Mouse (Mus musculus): ENCODE measurements around the gene Atxn7l2. TPM values are rescaled to one million over a fixed set of nuclear protein-coding genes. Genes with fewer than 3 reads are reported as not detected.
A peak's percentile ranks its signal among the peaks of the same experiment; 100 is the strongest.

Gene Atxn7l2
- polyA plus RNA-seq, 1 experiment: 10.1 TPM

GRCm38 (mm10) chr3:108202506-108202905 is 8.2 kb downstream of the Atxn7l2 start:
- Histone ChIP-seq H3K27ac (ENCODE audit: control insufficient read depth, insufficient read depth, low read depth, low read length, poor library complexity) (no peak overlapping the region), H3K4me1 (ENCODE audit: control insufficient read depth, insufficient read depth, low read length) (peaks cover 4% of the 10 kb centered on the region; the same call in 1 of the 2 replicates)
- TF ChIP-seq CTCF (IDR thresholded peaks at IDR 0.05; ENCODE audit: control insufficient read depth, insufficient read depth, low read length) (no peak), POLR2A (IDR thresholded peaks at IDR 0.05; ENCODE audit: borderline replicate concordance, control insufficient read depth, low read depth, low read length) (no peak)

GRCm38 (mm10) chr3:108200329-108201323 is 10.1 kb downstream of the Atxn7l2 start, which contains the start of gene Cyb561d1:
Gene Cyb561d1 (minus strand): TSS chr3:108201212.
- TF ChIP-seq CTCF (IDR thresholded peaks at IDR 0.05; ENCODE audit: control insufficient read depth, insufficient read depth, low read length) (peak; percentile 53; the same call in 1 of the 2 replicates), POLR2A (IDR thresholded peaks at IDR 0.05; ENCODE audit: borderline replicate concordance, control insufficient read depth, low read depth, low read length) (peak; percentile 56; the same call in 1 of the 2 replicates)
- 3% methylated on average over 44 of the region's 44 CpGs for WGBS
- Histone ChIP-seq H3K27ac (ENCODE audit: control insufficient read depth, insufficient read depth, low read depth, low read length, poor library complexity) (peak within 1 kb of the TSS; percentile 98), H3K4me1 (ENCODE audit: control insufficient read depth, insufficient read depth, low read length) (peaks cover 4% of the 10 kb centered on the region; the same call in 1 of the 2 replicates), H3K4me3 (replicated peaks; ENCODE audit: control insufficient read depth, low read depth, low read length) (peak within 1 kb of the TSS; percentile 96)

More at GRCm38 (mm10) chr3:108202506-108202905, 8.2 kb downstream of the Atxn7l2 start:
- H3K4me3 ChIP-seq (replicated peaks; ENCODE audit: control insufficient read depth, low read depth, low read length): no peak overlapping the region

- TF ChIP-seq POLR2A (IDR thresholded peaks at IDR 0.05; ENCODE audit: borderline replicate concordance, control insufficient read depth, low read depth, low read length): no peak
- no peak for TF ChIP-seq CTCF (IDR thresholded peaks at IDR 0.05; ENCODE audit: control insufficient read depth, insufficient read depth, low read length)
- no peak overlapping the region for H3K27ac ChIP-seq (ENCODE audit: control insufficient read depth, insufficient read depth, low read depth, low read length, poor library complexity)
- H3K4me3 ChIP-seq (replicated peaks; ENCODE audit: control insufficient read depth, low read depth, low read length): no peak overlapping the region
- WGBS: 87% methylated on average over 6 of the region's 6 CpGs
- peaks cover 4% of the 10 kb centered on the region; the same call in 1 of the 2 replicates for H3K4me1 ChIP-seq (ENCODE audit: control insufficient read depth, insufficient read depth, low read length)
Measured at GRCm38 (mm10) chr3:108199231-108199630, 11.5 kb downstream of the Atxn7l2 start.

GRCm38 (mm10) chr3:108197066-108197497 is 13.7 kb downstream of the Atxn7l2 start:
- 69% methylated on average over 14 of the region's 14 CpGs for WGBS
- Histone ChIP-seq H3K4me1 (ENCODE audit: control insufficient read depth, insufficient read depth, low read length) (peaks cover 4% of the 10 kb centered on the region; the same call in 1 of the 2 replicates), H3K4me3 (replicated peaks; ENCODE audit: control insufficient read depth, low read depth, low read length) (no peak overlapping the region), H3K27ac (ENCODE audit: control insufficient read depth, insufficient read depth, low read depth, low read length, poor library complexity) (no peak overlapping the region; the same call in 1 of the 2 replicates)
- no peak for TF ChIP-seq POLR2A (IDR thresholded peaks at IDR 0.05; ENCODE audit: borderline replicate concordance, control insufficient read depth, low read depth, low read length)
- TF ChIP-seq CTCF (IDR thresholded peaks at IDR 0.05; ENCODE audit: control insufficient read depth, insufficient read depth, low read length): no peak

- Histone ChIP-seq H3K4me3 (replicated peaks; ENCODE audit: control insufficient read depth, low read depth, low read length) (no peak overlapping the region), H3K27ac (ENCODE audit: control insufficient read depth, insufficient read depth, low read depth, low read length, poor library complexity) (no peak overlapping the region), H3K4me1 (ENCODE audit: control insufficient read depth, insufficient read depth, low read length) (peaks cover 3% of the 10 kb centered on the region; the same call in 1 of the 2 replicates)
- TF ChIP-seq CTCF (IDR thresholded peaks at IDR 0.05; ENCODE audit: control insufficient read depth, insufficient read depth, low read length) (no peak), POLR2A (IDR thresholded peaks at IDR 0.05; ENCODE audit: borderline replicate concordance, control insufficient read depth, low read depth, low read length) (no peak)
- WGBS: 77% methylated on average over 7 of the region's 7 CpGs
Measured at GRCm38 (mm10) chr3:108195941-108196590, 14.7 kb downstream of the Atxn7l2 start.

- Histone ChIP-seq H3K27ac (ENCODE audit: control insufficient read depth, insufficient read depth, low read depth, low read length, poor library complexity) (no peak overlapping the region), H3K4me3 (replicated peaks; ENCODE audit: control insufficient read depth, low read depth, low read length) (no peak overlapping the region), H3K4me1 (ENCODE audit: control insufficient read depth, insufficient read depth, low read length) (peaks cover 3% of the 10 kb centered on the region; the same call in 1 of the 2 replicates)
- TF ChIP-seq CTCF (IDR thresholded peaks at IDR 0.05; ENCODE audit: control insufficient read depth, insufficient read depth, low read length) (no peak), POLR2A (IDR thresholded peaks at IDR 0.05; ENCODE audit: borderline replicate concordance, control insufficient read depth, low read depth, low read length) (no peak)
- WGBS: 73% methylated on average over 4 of the region's 4 CpGs
Measured at GRCm38 (mm10) chr3:108195287-108195686, 15.4 kb downstream of the Atxn7l2 start.

GRCm38 (mm10) chr3:108193686-108194085 is 17.0 kb downstream of the Atxn7l2 start:
- Histone ChIP-seq H3K4me3 (replicated peaks; ENCODE audit: control insufficient read depth, low read depth, low read length) (no peak overlapping the region), H3K27ac (ENCODE audit: control insufficient read depth, insufficient read depth, low read depth, low read length, poor library complexity) (no peak overlapping the region), H3K4me1 (ENCODE audit: control insufficient read depth, insufficient read depth, low read length) (no peaks in the 10 kb centered on the region)
- whole genome bisulfite sequencing: 75% methylated on average over 4 of the region's 4 CpGs
- TF ChIP-seq POLR2A (IDR thresholded peaks at IDR 0.05; ENCODE audit: borderline replicate concordance, control insufficient read depth, low read depth, low read length): no peak
- no peak for TF ChIP-seq CTCF (IDR thresholded peaks at IDR 0.05; ENCODE audit: control insufficient read depth, insufficient read depth, low read length)

- Histone ChIP-seq H3K4me3 (replicated peaks; ENCODE audit: control insufficient read depth, low read depth, low read length) (no peak overlapping the region), H3K4me1 (ENCODE audit: control insufficient read depth, insufficient read depth, low read length) (peaks cover 5% of the 10 kb centered on the region), H3K27ac (ENCODE audit: control insufficient read depth, insufficient read depth, low read depth, low read length, poor library complexity) (no peak overlapping the region)
- TF ChIP-seq POLR2A (IDR thresholded peaks at IDR 0.05; ENCODE audit: borderline replicate concordance, control insufficient read depth, low read depth, low read length) (no peak), CTCF (IDR thresholded peaks at IDR 0.05; ENCODE audit: control insufficient read depth, insufficient read depth, low read length) (no peak)
- 66% methylated on average over 5 of the region's 5 CpGs for WGBS
Measured at GRCm38 (mm10) chr3:108189897-108190296, 20.8 kb downstream of the Atxn7l2 start.

All from bone marrow, adult 2 months (tissue).